Mouse (Mus musculus): ENCODE data around the gene Car7.
"Not testable (repeated sequence)": the region's sequence is repeated elsewhere in the genome, so short reads cannot be mapped to it uniquely, and the experiment has no call there.

The Car7 gene

DNA sequence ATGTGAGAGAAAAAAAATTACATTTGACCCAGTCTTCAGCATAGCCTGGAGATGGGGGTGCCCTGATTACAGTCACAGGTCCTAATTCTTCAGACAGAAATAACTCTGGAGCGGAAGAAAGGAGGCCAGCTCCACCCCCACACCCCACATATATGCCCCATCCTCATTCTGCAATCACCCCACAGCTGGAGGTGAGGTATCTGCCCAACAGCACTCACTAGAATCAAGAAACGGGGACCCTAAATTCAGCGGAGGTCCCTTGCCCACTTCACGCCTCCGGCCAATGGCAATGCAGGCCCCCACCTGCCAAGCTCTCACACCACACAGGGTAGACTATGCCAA lies 30.9 kb downstream of the Car7 start:
- DNase-seq (ENCODE audit: low read depth, low spot score): no peak

DNA sequence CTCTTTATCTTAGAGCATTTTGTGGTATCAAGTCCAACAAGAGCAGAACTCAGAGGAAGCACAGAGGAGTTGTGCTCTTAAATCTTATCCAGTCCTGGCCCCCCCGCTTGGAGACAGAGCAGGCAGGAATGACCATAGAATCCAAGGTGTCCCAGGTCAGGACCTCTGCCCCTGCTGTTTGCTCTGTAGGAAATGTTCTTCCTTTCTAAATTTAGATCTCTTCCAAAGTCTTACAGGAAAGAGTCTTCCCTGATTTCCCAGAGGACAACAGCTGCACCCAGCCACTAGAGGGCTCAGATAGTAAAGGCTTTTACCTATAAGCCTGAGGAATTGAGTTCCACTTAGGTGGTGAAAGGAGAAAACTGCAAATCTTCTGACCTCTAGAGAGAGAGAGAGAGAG lies 35.1 kb downstream of the Car7 start:
- no peak for DNase-seq (ENCODE audit: low read depth, low spot score)

- peak; percentile 54 for DNase-seq (ENCODE audit: low read depth, low spot score)
Measured at GRCm38 (mm10) chr8:104570436-104571343, 36.2 kb downstream of the Car7 start.

DNA sequence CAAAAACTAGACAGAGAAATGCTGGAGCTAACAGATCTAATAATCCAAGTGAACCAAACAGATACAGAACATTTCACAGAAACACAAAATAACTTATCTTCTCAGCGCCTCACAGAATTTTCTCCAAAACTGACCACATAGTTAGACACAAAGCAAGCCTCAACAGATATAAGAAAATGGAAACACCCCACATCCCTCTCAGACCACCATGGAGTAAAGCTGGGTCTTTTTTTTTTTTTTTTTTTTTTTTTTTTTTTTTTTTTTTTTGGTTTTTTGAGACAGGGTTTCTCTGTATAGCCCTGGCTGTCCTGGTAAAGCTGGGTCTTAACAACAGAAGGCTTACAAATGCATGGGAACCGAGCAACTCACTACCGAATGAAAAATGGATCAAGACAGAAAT lies 42.3 kb downstream of the Car7 start:
- DNase-seq (ENCODE audit: low read depth, low spot score): no peak

DNA sequence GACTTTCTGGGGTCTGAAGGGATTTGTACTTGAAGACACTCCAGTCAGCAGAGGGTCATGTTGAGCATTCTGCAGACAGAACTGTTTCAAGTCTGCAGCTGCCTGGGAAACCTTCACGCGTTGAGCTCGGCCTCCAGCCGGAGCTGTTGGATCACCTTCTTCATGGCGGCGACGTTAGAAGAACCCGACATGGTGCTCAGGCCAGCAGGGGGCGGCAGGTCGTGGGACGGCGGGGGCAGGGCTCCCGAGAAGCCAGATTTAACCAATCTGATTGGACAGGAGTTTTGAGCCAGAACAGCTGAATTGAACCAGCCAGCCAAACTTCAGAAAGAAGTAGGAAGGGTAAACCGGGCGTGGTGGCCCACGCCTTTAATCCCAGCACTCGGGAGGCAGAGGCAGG lies 43.1 kb downstream of the Car7 start:
- DNase-seq (ENCODE audit: low read depth, low spot score): not testable (repeated sequence)

DNA sequence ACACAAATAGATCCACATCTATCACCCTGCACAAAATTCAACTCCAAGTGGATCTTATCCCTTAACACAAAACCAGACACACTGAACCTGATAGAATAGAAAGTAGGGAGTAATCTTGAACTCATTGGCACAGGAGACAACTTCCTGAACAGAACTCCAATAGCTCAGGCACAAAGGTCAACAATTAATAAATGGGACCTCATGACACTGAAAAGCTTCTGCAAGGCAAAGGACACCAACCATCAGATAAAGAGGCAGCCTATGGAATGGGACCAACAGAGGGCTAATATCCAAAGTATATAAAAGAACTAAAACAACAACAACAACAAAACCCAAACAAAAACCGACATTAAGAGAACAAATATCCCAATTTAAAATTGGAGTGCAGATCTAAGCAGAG lies 50.0 kb downstream of the Car7 start:
- no peak for DNase-seq (ENCODE audit: low read depth, low spot score)

DNA sequence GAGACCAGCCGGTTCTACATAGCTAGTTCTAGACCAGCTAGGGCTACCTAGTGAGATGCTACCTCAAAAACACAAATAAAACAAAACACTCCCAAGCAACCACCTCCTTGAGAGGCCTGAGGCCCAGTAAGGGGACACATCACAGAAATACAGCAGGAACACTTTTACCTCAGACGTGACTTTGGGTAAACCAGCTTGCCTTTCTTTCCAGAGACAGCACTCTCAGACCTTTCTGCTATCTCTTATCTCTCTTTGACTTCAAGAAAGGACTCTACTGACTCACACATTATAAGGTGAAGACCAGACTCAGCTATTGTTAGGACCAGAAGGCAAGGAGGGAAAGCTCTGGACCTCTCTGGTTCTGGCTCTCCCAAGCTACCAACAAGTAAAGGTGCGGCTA lies 55.8 kb downstream of the Car7 start:
- no peak for DNase-seq (ENCODE audit: low read depth, low spot score)

- DNase-seq (ENCODE audit: low read depth, low spot score): peak; percentile 82
Measured at GRCm38 (mm10) chr8:104591133-104591834, 56.8 kb downstream of the Car7 start, which contains the start of gene Pdp2. Gene Pdp2 (plus strand): TSS chr8:104591451.

- no peak for DNase-seq (ENCODE audit: low read depth, low spot score)
Measured at GRCm38 (mm10) chr8:104591856-104592255, 57.4 kb downstream of the Car7 start.

GRCm38 (mm10) chr8:104592566-104592965 lies 58.1 kb downstream of the Car7 start:
- DNase-seq (ENCODE audit: low read depth, low spot score): no peak

- DNase-seq (ENCODE audit: low read depth, low spot score): no peak
Measured at GRCm38 (mm10) chr8:104593536-104594325, 59.2 kb downstream of the Car7 start.

DNA sequence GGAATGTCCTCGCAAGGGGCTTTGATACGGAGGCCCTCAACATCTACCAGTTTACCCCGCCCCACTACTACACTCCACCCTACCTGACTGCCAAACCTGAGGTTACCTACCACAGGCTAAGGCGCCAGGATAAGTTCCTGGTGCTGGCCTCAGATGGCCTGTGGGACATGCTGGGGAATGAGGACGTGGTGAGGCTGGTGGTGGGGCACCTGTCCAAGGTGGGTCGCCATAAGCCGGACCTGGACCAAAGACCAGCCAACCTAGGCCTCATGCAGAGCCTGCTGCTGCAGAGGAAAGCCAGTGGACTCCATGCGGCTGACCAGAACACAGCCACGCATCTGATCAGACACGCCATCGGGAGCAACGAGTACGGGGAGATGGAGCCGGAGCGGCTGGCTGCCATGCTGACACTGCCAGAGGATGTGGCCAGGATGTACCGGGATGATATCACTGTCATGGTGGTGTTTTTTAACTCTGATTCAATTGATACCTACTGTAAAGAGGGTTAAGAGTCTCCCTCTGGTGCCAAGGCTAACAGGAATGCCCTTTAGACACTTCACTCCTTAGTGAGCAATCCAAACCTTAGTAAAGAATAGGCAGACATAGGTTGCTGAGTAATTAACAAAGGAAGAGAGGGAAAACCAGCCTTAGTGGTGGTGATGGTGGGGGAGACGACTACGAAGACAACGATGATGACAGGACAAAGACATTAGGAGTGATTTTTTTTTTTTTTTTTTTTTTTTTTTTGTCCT lies 60.3 kb downstream of the Car7 start:
- DNase-seq (ENCODE audit: low read depth, low spot score): no peak

DNA sequence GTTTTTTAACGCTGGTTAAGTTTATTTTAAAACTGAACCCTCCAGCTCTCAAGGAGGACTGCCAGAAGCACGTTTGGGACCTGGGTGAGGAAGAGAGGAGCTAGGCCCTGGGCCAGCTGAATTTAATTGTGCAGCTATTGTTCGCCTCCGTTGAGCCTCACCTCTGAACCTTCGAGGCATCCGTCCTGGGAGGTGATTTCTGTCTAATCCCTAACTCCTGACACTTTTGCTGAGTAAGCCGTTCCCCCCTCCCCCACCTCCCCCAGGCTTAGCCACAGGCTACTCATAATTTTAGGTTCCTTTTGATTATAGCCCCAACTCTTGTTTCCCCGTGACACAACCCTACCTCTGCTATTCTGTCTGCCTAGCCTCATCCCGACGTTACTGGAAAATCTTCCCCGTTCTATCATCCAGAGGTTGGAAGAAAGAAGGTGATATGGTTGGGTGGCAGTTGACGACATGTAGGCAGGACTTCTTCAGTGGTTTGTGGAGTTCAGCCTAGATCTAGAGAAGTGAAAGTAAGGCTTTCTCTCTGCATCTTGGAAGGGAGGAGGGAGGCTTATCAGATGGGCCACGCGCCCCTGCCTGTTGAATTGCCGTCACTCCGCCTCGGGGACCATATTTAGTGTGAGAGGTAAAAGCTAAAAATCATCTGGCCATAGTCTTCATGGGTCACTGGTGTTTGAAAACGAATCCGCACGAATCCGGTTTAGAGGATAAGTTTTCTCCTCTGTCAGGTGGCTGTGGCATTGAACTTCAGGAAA lies 61.5 kb downstream of the Car7 start:
- DNase-seq (ENCODE audit: low read depth, low spot score): no peak

DNA sequence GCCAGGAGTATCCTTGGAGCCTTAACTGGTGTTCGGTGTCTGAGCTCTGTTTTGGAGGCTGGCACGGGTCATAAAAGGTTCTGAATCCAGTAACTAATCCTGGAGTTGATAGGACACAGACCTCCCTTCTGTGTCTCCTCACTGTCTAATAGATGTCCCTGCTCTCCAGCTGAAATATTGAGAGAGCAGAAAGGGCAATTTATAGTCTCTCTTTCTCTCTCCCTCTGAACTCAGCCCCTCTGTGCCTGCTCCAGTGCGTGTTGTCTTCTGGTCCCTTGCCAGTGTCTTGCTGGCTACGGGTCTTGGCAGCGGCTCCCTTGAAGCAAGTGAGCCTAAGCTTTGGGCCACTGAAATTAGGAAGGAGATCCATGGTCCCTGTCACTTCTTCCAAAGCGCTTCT lies 63.2 kb downstream of the Car7 start:
- DNase-seq (ENCODE audit: low read depth, low spot score): no peak

DNA sequence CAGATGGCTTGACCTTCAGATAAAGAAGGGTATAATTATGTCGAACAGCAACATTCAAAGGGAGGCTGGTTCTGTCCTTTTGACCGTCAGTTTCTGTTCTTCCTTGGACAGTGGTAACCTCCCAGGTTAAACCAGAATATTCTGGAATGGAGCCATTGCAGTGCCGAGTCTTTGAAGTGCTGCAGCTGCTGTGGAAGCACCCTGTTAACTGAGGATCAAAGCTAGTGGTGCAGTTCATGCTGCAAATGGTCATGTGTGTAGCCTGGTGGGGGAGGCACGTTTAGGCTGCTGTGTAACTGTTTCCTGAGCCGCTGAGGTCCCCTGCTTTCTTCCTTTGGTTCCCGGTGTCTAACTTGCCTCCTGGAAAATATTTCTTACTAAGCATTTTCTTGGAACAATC lies 64.0 kb downstream of the Car7 start:
- no peak for DNase-seq (ENCODE audit: low read depth, low spot score)

All from c-Kit-negative CD71-positive TER-119-positive erythroid progenitor cells, embryonic 14.5 days (primary cell).